Mouse (Mus musculus) heart, adult 2 months (tissue): ENCODE results near the gene Cenpc1.

Experiments
- CTCF ChIP-seq: fragments of 200-600 bp; IDR thresholded peaks from 2 replicates; pipeline ENCODE4 v1.8.1; 2022; ENCODE audit warnings: antibody characterized with exemption, mild to moderate bottlenecking, moderate library complexity
- EP300 ChIP-seq: fragments of 200-500 bp; IDR thresholded peaks from 2 replicates; pipeline ENCODE4 v1.6.1; 2011; ENCODE audit warnings: low read depth, low read length, control low read depth; ENCODE audit not compliant: insufficient read depth
- POLR2A ChIP-seq: fragments of 200-500 bp; IDR thresholded peaks from 2 replicates; pipeline ENCODE4 v1.6.1; 2011; ENCODE audit warnings: mild to moderate bottlenecking, low read depth, low read length, control low read depth; ENCODE audit not compliant: insufficient read depth

GRCm38 (mm10) chr5:86072756-86073386 lies 7.5 kb upstream of the Cenpc1 start:
- TF ChIP-seq POLR2A (no peak), CTCF (no peak), EP300 (no peak)
